Mouse (Mus musculus): ENCODE data around the gene Trim25. TPM values are rescaled to one million over a fixed set of nuclear protein-coding genes. Genes with fewer than 3 reads are reported as not detected.

Gene Trim25
- total and polyA plus RNA-seq, 3 experiments: 6.1 to 41.2 (median 19.5) TPM

DNA sequence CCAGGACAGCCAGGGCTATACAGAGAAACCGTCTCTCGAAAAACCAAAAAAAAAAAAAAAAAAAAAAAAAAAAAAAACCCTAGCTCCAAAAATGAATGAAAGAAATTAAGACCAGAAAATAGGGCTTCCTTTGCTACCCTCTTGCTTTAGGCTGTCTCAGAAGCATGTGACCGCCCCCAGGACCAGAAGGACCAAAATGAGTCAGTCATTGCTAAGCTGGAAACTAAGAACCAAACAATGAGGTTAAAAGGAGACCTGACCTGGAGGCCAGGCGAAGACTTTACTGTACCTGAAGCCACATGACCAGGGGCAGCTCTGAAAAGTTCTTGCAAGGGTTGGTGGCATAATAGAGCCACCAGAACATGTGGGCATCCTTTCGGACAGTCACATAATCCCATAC lies 47.1 kb upstream of the Trim25 start:
- dilution Hi-C loops (cut with MboI; ENCODE audit: extremely low pct_ligation_motif_present, extremely low pct_unique_long_range_greater_than_20kb, low sequenced_read_pairs): no loop called here
- peak overlapping the region in 2 of 3 experiments; percentile 3 to 11 for H3K4me3 ChIP-seq (replicated peaks in 1 of 3; ENCODE audit: low read depth in 2 of 3, low read length in 2 of 3, poor library complexity in 1 of 3)

DNA sequence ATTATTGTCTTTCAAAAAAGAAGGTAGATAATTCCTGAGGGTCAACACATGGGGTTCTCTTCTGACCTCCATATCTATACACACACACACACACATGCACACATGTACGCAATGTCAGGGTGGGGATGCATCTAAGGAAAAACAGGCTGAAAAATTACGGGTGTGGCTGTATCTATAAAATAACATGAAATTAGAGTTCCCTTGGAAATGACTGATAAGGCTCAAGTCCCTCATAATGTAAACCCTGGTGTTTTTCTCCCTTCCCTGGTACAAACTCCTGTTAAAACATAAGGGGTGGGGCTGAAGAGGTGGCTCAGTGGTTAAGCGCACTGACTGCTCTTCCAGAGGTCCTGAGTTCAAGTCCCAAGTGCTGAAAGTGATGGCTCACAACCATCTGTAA lies 45.6 kb upstream of the Trim25 start:
- Histone ChIP-seq H3K4me3 (replicated peaks in 1 of 3; ENCODE audit: low read depth in 2 of 3, low read length in 2 of 3, poor library complexity in 1 of 3) (peak overlapping the region; percentile 22 to 73 (median 62)), H3K9me3 (replicated peaks; ENCODE audit: low read length) (no peaks in the 10 kb centered on the region), H3K4me2 (ENCODE audit: insufficient read depth, low read depth, poor library complexity, severe bottlenecking) (peak overlapping the region; percentile 98), H3K27ac (ENCODE audit: insufficient read depth, low read depth) (no peak overlapping the region), H3K79me2 (replicated peaks; ENCODE audit: control insufficient read depth, extremely low read depth, insufficient read depth, poor library complexity, severe bottlenecking) (peaks cover 33% of the 10 kb centered on the region), H3K4me1 (ENCODE audit: control insufficient read depth in 1 of 2, insufficient read depth in 2 of 2) (peaks cover 20 to 58% of the 10 kb centered on the region in 2 experiments), H3K36me3 (replicated peaks in 1 of 2; ENCODE audit: control insufficient read depth in 1 of 2, insufficient read depth in 1 of 2, low read length in 1 of 2) (peaks cover 9 to 31% of the 10 kb centered on the region in 2 experiments), H3K9ac (ENCODE audit: insufficient read depth, low read depth) (peak overlapping the region; percentile 74), H3K27me3 (replicated peaks) (no peaks in the 10 kb centered on the region)
- TF ChIP-seq RAD21 (IDR thresholded peaks at IDR 0.05; ENCODE audit: low read depth, low read length): no peak
- TF ChIP-seq SIN3A (IDR thresholded peaks at IDR 0.05; ENCODE audit: low read length): peak; percentile 38
- dilution Hi-C loops (cut with MboI; ENCODE audit: extremely low pct_ligation_motif_present, extremely low pct_unique_long_range_greater_than_20kb, low sequenced_read_pairs) (no loop called here), in situ Hi-C loops (cut with MboI; ENCODE audit: low pct_ligation_motif_present, low pct_unique_long_range_greater_than_20kb, low sequenced_read_pairs) (loop anchor here (5.0 kb wide), 2 partner anchors 46 to 101 kb away; no protein-coding TSS in a partner anchor)
- no peak for DNase-seq (ENCODE audit: extremely low read depth)

More for the DNA sequence above, 47.1 kb upstream of the Trim25 start:
- Histone ChIP-seq H3K4me1 (ENCODE audit: control insufficient read depth in 1 of 2, insufficient read depth in 2 of 2) (peaks cover 23 to 65% of the 10 kb centered on the region in 2 experiments), H3K9me3 (replicated peaks; ENCODE audit: low read length) (no peaks in the 10 kb centered on the region), H3K27me3 (replicated peaks) (no peaks in the 10 kb centered on the region), H3K36me3 (replicated peaks in 1 of 2; ENCODE audit: control insufficient read depth in 1 of 2, insufficient read depth in 1 of 2, low read length in 1 of 2) (peaks cover 15 to 44% of the 10 kb centered on the region in 2 experiments), H3K79me2 (replicated peaks; ENCODE audit: control insufficient read depth, extremely low read depth, insufficient read depth, poor library complexity, severe bottlenecking) (peaks cover 39% of the 10 kb centered on the region), H3K9ac (ENCODE audit: insufficient read depth, low read depth) (0 out of 2 replicates have a peak overlapping the region, but pooled peaks have one; percentile 2), H3K27ac (ENCODE audit: insufficient read depth, low read depth) (peak overlapping the region; percentile 79), H3K4me2 (ENCODE audit: insufficient read depth, low read depth, poor library complexity, severe bottlenecking) (peak overlapping the region; percentile 98)
- in situ Hi-C loops (cut with MboI; ENCODE audit: low pct_ligation_motif_present, low pct_unique_long_range_greater_than_20kb, low sequenced_read_pairs): loop anchor here (5.0 kb wide), 2 partner anchors 45 to 100 kb away; no protein-coding TSS in a partner anchor
- DNase-seq (ENCODE audit: extremely low read depth): peak; percentile 91
- peak; percentile 62 for TF ChIP-seq CHD2 (IDR thresholded peaks at IDR 0.05; ENCODE audit: low read length)
- peak; percentile 87 for TF ChIP-seq SIN3A (IDR thresholded peaks at IDR 0.05; ENCODE audit: low read length)
- no peak for TF ChIP-seq NELFE (IDR thresholded peaks at IDR 0.05; ENCODE audit: low read depth, low read length)
- TF ChIP-seq POLR2A (IDR thresholded peaks at IDR 0.05; ENCODE audit: low read depth, low read length): no peak
- TF ChIP-seq NRF1 (IDR thresholded peaks at IDR 0.05; ENCODE audit: low read depth, low read length): no peak
- no peak; the same call in 1 of the 2 replicates for TF ChIP-seq ZKSCAN1 (IDR thresholded peaks at IDR 0.05; ENCODE audit: borderline replicate concordance, low read depth, low read length)
- TF ChIP-seq IRF4 (IDR thresholded peaks at IDR 0.05; ENCODE audit: low read depth, low read length): peak; percentile 99
- no peak for TF ChIP-seq E2F4 (IDR thresholded peaks at IDR 0.05; ENCODE audit: insufficient replicate concordance, low read depth, low read length)
- TF ChIP-seq ZNF384 (IDR thresholded peaks at IDR 0.05; ENCODE audit: low read depth, low read length): peak; percentile 94
- peak; percentile 93 for TF ChIP-seq JUND (conservative IDR thresholded peaks at IDR 0.05; ENCODE audit: low read depth, low read length)
- peak; percentile 65; the same call in 1 of the 2 replicates for TF ChIP-seq POLR2AphosphoS2 (IDR thresholded peaks at IDR 0.05; ENCODE audit: low read depth, low read length)
- TF ChIP-seq ELF1 (IDR thresholded peaks at IDR 0.05; ENCODE audit: low read depth, low read length): peak; percentile 18; the same call in 1 of the 2 replicates
- no peak; the same call in 1 of the 2 replicates for TF ChIP-seq HCFC1 (IDR thresholded peaks at IDR 0.05; ENCODE audit: low read depth, low read length)
- no peak for TF ChIP-seq CTCF (conservative IDR thresholded peaks at IDR 0.05 in 1 of 2, IDR thresholded peaks at IDR 0.05 in 1 of 2; ENCODE audit: low read depth in 2 of 2, low read length in 2 of 2)
- peak; percentile 73 for TF ChIP-seq USF1 (IDR thresholded peaks at IDR 0.05; ENCODE audit: low read depth, low read length)
- peak; percentile 84; the same call in 1 of the 2 replicates for TF ChIP-seq MAZ (IDR thresholded peaks at IDR 0.05; ENCODE audit: low read depth, low read length)
- TF ChIP-seq USF2 (conservative IDR thresholded peaks at IDR 0.05; ENCODE audit: low read depth, low read length): peak; percentile 56
- TF ChIP-seq RCOR1 (conservative IDR thresholded peaks at IDR 0.05; ENCODE audit: low read depth, low read length): peak; percentile 87
- no peak for TF ChIP-seq GABPA (IDR thresholded peaks at IDR 0.05; ENCODE audit: insufficient replicate concordance, low read depth, low read length)
- no peak for TF ChIP-seq ZMIZ1 (IDR thresholded peaks at IDR 0.05; ENCODE audit: low read depth, low read length)
- TF ChIP-seq CHD1 (IDR thresholded peaks at IDR 0.05; ENCODE audit: low read depth, low read length): no peak
- peak; percentile 96 for TF ChIP-seq BHLHE40 (IDR thresholded peaks at IDR 0.05; ENCODE audit: low read depth, low read length)
- peak; percentile 93 for TF ChIP-seq ETS1 (conservative IDR thresholded peaks at IDR 0.05; ENCODE audit: low read depth, low read length)
- no peak for TF ChIP-seq PAX5 (IDR thresholded peaks at IDR 0.05; ENCODE audit: low read length)
- TF ChIP-seq RAD21 (IDR thresholded peaks at IDR 0.05; ENCODE audit: low read depth, low read length): no peak; the same call in 1 of the 2 replicates
- no peak for TF ChIP-seq TBP (conservative IDR thresholded peaks at IDR 0.05; ENCODE audit: low read depth, low read length)
- TF ChIP-seq JUN (IDR thresholded peaks at IDR 0.05; ENCODE audit: insufficient read depth, low read depth, low read length): peak; percentile 93
- TF ChIP-seq EP300 (IDR thresholded peaks at IDR 0.05; ENCODE audit: low read length): peak; percentile 95
- TF ChIP-seq TCF12 (IDR thresholded peaks at IDR 0.05; ENCODE audit: low read depth, low read length): peak; percentile 91
- TF ChIP-seq KAT2A (IDR thresholded peaks at IDR 0.05; ENCODE audit: insufficient replicate concordance, low read length): no peak
- TF ChIP-seq MXI1 (IDR thresholded peaks at IDR 0.05; ENCODE audit: low read depth, low read length): peak; percentile 87; the same call in 1 of the 2 replicates
- TF ChIP-seq MEF2A (IDR thresholded peaks at IDR 0.05; ENCODE audit: borderline replicate concordance, low read depth, low read length): peak; percentile 90
- no peak for TF ChIP-seq UBTF (IDR thresholded peaks at IDR 0.05; ENCODE audit: low read depth, low read length)
- no peak for TF ChIP-seq ZC3H11A (IDR thresholded peaks at IDR 0.05; ENCODE audit: low read depth, low read length)
- TF ChIP-seq MAX (IDR thresholded peaks at IDR 0.05; ENCODE audit: low read length): peak; percentile 90
- TF ChIP-seq SMC3 (IDR thresholded peaks at IDR 0.05; ENCODE audit: low read depth, low read length): no peak
- TF ChIP-seq MAFK (IDR thresholded peaks at IDR 0.05; ENCODE audit: insufficient replicate concordance, low read length): peak; percentile 69; the same call in 1 of the 2 replicates
- peak; percentile 87 for TF ChIP-seq MYC (IDR thresholded peaks at IDR 0.05; ENCODE audit: low read depth, low read length)
